Mouse (Mus musculus) myocyte (in vitro differentiated cells): Measurements from ENCODE around the gene Otx2. TPM values are rescaled to one million over a fixed set of nuclear protein-coding genes. Genes with fewer than 3 reads are reported as not detected.

ENCODE experiments used
- H3K27me3 ChIP-seq: one replicate; pipeline ENCODE4 v1.6.1; 2011; ENCODE audit not compliant: control insufficient read depth, insufficient read depth, insufficient read length
- H3K36me3 ChIP-seq: one replicate; pipeline ENCODE4 v1.6.1; 2011; ENCODE audit not compliant: control insufficient read depth, insufficient read depth
- H3K4me2 ChIP-seq: one replicate; pipeline ENCODE4 v1.6.1; 2011; ENCODE audit warnings: low read depth, control low read depth
- H3K4me3 ChIP-seq: one replicate; pipeline ENCODE4 v1.5.1; 2011; ENCODE audit warnings: mild to moderate bottlenecking, control low read depth, moderate library complexity
- H3K79me2 ChIP-seq: one replicate; pipeline ENCODE4 v1.6.1; 2011; ENCODE audit not compliant: control insufficient read depth, insufficient read depth
- H3ac ChIP-seq: one replicate; pipeline ENCODE4 v1.6.1; 2011; ENCODE audit not compliant: control insufficient read depth, insufficient read length
- CEBPB ChIP-seq: IDR thresholded peaks from 2 replicates; pipeline ENCODE4 v1.6.1; 2011; ENCODE audit warnings: mild to moderate bottlenecking, moderate library complexity; ENCODE audit not compliant: poor library complexity, insufficient read depth, severe bottlenecking
- E2F4 ChIP-seq: IDR thresholded peaks from one replicate; pipeline ENCODE4 v1.6.1; 2011; ENCODE audit warnings: mild to moderate bottlenecking, control low read depth, moderate library complexity; ENCODE audit not compliant: insufficient read depth
- MAX ChIP-seq: IDR thresholded peaks from one replicate; pipeline ENCODE4 v1.6.1; 2011; ENCODE audit warnings: low read depth, mild to moderate bottlenecking, control low read depth
- MYOD1 ChIP-seq, 3 experiments: IDR thresholded peaks; one replicate each; pipeline ENCODE4 v1.6.1; 2011; ENCODE audit warnings: control low read depth in 2 of 3, low read depth in 2 of 3, mild to moderate bottlenecking in 2 of 3, moderate library complexity in 1 of 3; ENCODE audit not compliant: insufficient read length in 2 of 3, control insufficient read depth in 1 of 3
- MYOG ChIP-seq, 3 experiments: IDR thresholded peaks; one replicate each; pipeline ENCODE4 v1.6.1; 2011; ENCODE audit warnings: control low read depth in 2 of 3, low read depth in 2 of 3, mild to moderate bottlenecking in 2 of 3; ENCODE audit not compliant: insufficient read length in 2 of 3, control insufficient read depth in 1 of 3, insufficient read depth in 1 of 3
- POLR2A ChIP-seq: IDR thresholded peaks from one replicate; pipeline ENCODE4 v1.6.1; 2011; ENCODE audit warnings: low read depth, mild to moderate bottlenecking, control low read depth, moderate library complexity; ENCODE audit not compliant: insufficient read length
- POLR2AphosphoS2 ChIP-seq: IDR thresholded peaks from one replicate; pipeline ENCODE4 v1.6.1; 2011; ENCODE audit warnings: low read depth, control low read depth; ENCODE audit not compliant: insufficient read length
- REST ChIP-seq: IDR thresholded peaks from one replicate; pipeline ENCODE4 v1.6.1; 2011; ENCODE audit warnings: mild to moderate bottlenecking, control low read depth, moderate library complexity; ENCODE audit not compliant: insufficient read depth, insufficient read length
- SRF ChIP-seq: IDR thresholded peaks from one replicate; pipeline ENCODE4 v1.6.1; 2011; ENCODE audit warnings: low read depth; ENCODE audit not compliant: control insufficient read depth, insufficient read length
- TCF12 ChIP-seq: IDR thresholded peaks from one replicate; pipeline ENCODE4 v1.6.1; 2011; ENCODE audit warnings: mild to moderate bottlenecking, control low read depth; ENCODE audit not compliant: poor library complexity, insufficient read depth, severe bottlenecking
- TCF3 ChIP-seq: IDR thresholded peaks from one replicate; pipeline ENCODE4 v1.6.1; 2011; ENCODE audit warnings: low read depth, control low read depth; ENCODE audit not compliant: insufficient read length
- USF1 ChIP-seq: IDR thresholded peaks from one replicate; pipeline ENCODE4 v1.6.1; 2011; ENCODE audit warnings: low read depth, mild to moderate bottlenecking, control low read depth, moderate library complexity
- polyA plus RNA-seq: library from polyadenylated mRNA; unstranded; fragments of >200 nt; fragmentation: generic; extraction: Trizol; gene quantifications from one replicate; pipeline ENCODE4 v1.2.1, GENCODE M21; 2012; ENCODE audit warnings: missing spikeins

Gene Otx2
- polyA plus RNA-seq, 1 experiment, result not detected

DNA sequence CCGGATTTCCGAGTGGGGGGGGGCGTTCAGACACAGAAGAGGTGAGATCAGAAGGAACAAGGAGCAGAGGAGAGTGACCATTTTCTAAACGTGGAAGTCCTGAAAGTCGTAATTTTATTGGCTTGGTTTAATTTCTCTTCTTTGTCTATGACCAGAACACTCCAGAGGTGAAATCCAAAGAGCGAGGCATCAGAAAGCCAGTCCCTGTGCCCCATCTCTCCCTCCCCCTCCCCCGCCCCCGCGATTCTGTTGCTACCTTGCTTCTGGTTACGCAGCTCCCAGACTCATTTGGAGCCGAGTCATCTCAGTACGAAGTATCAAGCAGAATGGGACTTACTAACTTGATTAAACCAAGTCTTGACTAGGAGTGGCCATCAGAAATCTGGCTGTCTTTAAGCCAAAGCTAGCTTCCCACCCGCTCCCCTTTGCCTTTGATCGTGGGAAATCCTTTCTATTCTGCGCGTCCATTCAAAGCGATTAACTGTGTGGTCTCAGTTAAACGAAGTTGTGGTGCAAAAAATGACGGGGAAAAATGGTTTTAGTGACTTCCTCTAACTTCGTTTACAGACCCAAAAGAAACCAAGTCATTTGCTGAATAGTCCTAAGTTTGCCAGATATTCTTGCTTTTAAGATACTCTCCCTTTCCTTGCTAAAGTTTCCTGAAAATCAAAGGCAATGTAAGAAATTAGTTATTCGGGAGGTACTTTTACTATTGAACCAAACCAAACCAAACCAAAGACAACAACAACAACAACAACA is 17.6 kb downstream of the Otx2 start:
- H3K36me3 ChIP-seq, result no peaks in the 10 kb centered on the region
- H3K27me3 ChIP-seq, result peaks cover 45% of the 10 kb centered on the region
- H3K79me2 ChIP-seq, result no peaks in the 10 kb centered on the region
- no peak overlapping the region for H3K4me2 ChIP-seq
- TF ChIP-seq TCF12 (no peak), CEBPB (no peak), SRF (no peak), E2F4 (no peak), POLR2A (no peak), REST (no peak), MYOG (IDR thresholded peaks at IDR 0.05; ENCODE audit: control insufficient read depth in 1 of 3, insufficient read depth in 1 of 3, insufficient read length in 2 of 3, low read depth in 2 of 3) (no peak), TCF3 (no peak), POLR2AphosphoS2 (no peak), MAX (no peak), MYOD1 (IDR thresholded peaks at IDR 0.05; ENCODE audit: control insufficient read depth in 1 of 3, insufficient read length in 2 of 3, low read depth in 2 of 3) (no peak), USF1 (no peak)
- no peak overlapping the region for H3K4me3 ChIP-seq
- H3ac ChIP-seq, result no peak overlapping the region

DNA sequence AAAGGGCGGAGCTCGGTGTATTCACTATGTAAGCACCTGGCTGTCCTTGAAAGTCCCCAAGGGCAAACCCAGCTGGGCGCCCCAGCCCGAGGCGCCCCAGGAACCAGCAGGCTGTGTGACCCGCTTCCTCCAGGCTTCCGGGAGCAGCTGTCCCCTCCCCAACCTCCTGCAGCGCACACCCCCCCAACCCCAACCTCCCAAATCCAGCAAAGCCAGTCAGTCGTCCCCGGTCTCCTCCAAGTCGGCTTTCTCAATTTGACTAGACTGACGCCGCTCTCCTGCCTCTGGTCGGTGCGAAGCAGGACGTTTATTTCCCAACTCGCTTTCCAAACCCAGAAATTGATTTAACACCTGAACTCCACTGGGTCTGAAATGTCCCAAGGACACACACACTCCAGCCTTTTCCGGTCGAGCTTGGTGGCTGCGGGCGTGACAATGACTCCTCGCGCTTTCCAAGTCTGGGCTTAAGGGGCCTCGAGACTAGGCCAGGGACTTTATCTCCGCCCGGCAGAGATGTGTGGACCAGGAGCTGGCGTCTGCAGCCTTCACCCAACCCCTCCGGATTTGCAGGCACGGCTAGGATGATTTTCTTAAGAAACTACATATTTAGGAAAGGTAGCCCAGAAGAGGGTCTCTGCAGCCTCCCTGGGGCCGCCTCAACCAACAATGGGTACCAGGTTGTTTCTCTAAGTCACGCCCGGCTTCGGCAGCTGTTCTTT is 18.4 kb downstream of the Otx2 start:
- Histone ChIP-seq H3K79me2 (no peaks in the 10 kb centered on the region), H3K36me3 (no peaks in the 10 kb centered on the region), H3K4me2 (no peak overlapping the region), H3K4me3 (no peak overlapping the region), H3K27me3 (peaks cover 43% of the 10 kb centered on the region), H3ac (no peak overlapping the region)
- TF ChIP-seq SRF, result no peak
- TF ChIP-seq POLR2AphosphoS2, result no peak
- no peak for TF ChIP-seq MAX
- TF ChIP-seq E2F4, result no peak
- no peak for TF ChIP-seq MYOD1 (IDR thresholded peaks at IDR 0.05; ENCODE audit: control insufficient read depth in 1 of 3, insufficient read length in 2 of 3, low read depth in 2 of 3)
- TF ChIP-seq REST, result no peak
- TF ChIP-seq CEBPB, result no peak
- no peak for TF ChIP-seq MYOG (IDR thresholded peaks at IDR 0.05; ENCODE audit: control insufficient read depth in 1 of 3, insufficient read depth in 1 of 3, insufficient read length in 2 of 3, low read depth in 2 of 3)
- TF ChIP-seq POLR2A, result no peak
- TF ChIP-seq USF1, result no peak
- TF ChIP-seq TCF12, result no peak
- no peak for TF ChIP-seq TCF3

DNA sequence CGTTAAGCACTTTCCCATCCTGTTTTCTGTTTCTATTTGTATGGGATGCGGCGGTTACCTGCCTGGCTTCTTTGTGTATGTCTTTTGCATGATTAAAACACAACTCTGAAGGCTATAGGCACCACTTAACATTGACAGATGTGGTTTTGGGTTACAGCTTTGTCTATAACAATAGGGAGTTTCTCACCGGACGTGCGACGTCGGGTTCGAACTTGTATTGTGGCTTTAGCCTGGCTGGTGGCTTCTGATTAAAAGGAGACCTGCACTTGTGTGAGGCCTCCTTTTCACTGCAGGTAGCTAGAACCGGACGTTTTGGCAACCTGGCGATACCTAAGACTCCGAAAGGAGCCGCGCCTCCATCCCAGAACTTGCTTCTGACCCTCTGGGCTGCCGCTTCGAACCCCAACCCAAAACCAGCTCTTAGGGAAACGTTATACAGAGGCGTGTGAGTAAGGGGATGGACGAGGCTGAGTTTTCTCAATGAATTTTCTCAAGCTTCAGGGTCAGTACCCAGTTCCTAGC is 19.0 kb downstream of the Otx2 start:
- H3K4me3 ChIP-seq, result no peak overlapping the region
- H3K4me2 ChIP-seq, result no peak overlapping the region
- H3K27me3 ChIP-seq, result peaks cover 39% of the 10 kb centered on the region
- H3ac ChIP-seq, result no peak overlapping the region
- no peak for TF ChIP-seq TCF12
- no peak for TF ChIP-seq SRF
- TF ChIP-seq CEBPB, result no peak
- no peak for TF ChIP-seq POLR2AphosphoS2
- TF ChIP-seq MYOD1 (IDR thresholded peaks at IDR 0.05; ENCODE audit: control insufficient read depth in 1 of 3, insufficient read length in 2 of 3, low read depth in 2 of 3), result no peak
- TF ChIP-seq POLR2A, result no peak
- TF ChIP-seq MYOG (IDR thresholded peaks at IDR 0.05; ENCODE audit: control insufficient read depth in 1 of 3, insufficient read depth in 1 of 3, insufficient read length in 2 of 3, low read depth in 2 of 3), result no peak
- TF ChIP-seq TCF3, result no peak
- TF ChIP-seq MAX, result no peak
- no peaks in the 10 kb centered on the region for H3K36me3 ChIP-seq
- no peaks in the 10 kb centered on the region for H3K79me2 ChIP-seq

DNA sequence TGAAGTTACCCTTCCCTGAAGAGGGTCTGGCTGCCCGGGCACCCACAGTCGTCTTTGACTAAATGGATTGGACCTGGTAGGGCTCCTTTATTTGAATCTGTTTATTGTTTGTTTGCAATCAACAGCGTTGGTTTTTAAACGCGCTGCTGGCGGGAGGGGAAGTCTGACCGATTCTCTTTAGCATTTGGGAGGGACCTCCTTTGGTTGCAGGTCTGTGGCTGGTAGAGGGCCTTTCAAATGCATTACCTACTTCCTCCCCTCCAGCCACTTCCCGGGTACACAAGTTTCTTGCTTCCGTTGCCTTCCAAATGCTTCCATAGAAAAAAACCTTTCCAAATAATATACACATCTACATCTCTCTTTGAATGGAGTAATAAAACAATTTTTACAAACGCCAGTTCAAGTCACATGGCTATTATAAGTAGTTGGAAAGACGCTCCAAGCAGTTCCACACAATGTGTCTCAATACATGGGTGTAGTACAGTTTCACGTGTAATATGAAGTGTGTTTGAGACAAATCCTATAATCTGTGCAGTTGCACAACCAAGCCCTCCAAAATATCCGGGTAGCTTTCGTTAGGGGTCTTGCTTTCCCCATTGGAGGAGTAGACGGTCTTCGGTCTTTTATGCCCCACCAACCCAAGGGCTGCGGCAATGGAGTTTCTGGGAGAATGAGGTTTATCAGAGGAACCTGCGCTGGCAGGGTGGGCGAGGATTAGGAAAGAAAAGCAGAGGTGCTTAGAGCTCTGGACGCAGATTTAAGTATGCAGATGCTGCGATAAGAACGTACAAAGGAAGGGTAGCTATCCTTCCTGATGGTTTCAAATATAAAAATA is 19.7 kb downstream of the Otx2 start:
- Histone ChIP-seq H3K79me2 (no peaks in the 10 kb centered on the region), H3ac (no peak overlapping the region), H3K27me3 (peaks cover 36% of the 10 kb centered on the region), H3K4me2 (no peak overlapping the region), H3K4me3 (no peak overlapping the region), H3K36me3 (no peaks in the 10 kb centered on the region)
- TF ChIP-seq MAX (no peak), TCF12 (no peak), MYOG (IDR thresholded peaks at IDR 0.05; ENCODE audit: control insufficient read depth in 1 of 3, insufficient read depth in 1 of 3, insufficient read length in 2 of 3, low read depth in 2 of 3) (no peak), POLR2A (no peak), TCF3 (no peak), CEBPB (no peak), POLR2AphosphoS2 (no peak), E2F4 (no peak), REST (no peak), USF1 (no peak), SRF (no peak), MYOD1 (IDR thresholded peaks at IDR 0.05; ENCODE audit: control insufficient read depth in 1 of 3, insufficient read length in 2 of 3, low read depth in 2 of 3) (no peak)
